Mouse (Mus musculus): ENCODE measurements at regions not wholly inside any gene's neighbourhood (a gene's known extent, or its start where the extent isn't known, plus 50 kb on each side); places are given as distances from the start of the nearest gene placed in this dataset.
"Not testable (repeated sequence)": the region's sequence is repeated elsewhere in the genome, so short reads cannot be mapped to it uniquely, and the experiment has no call there.

DNA sequence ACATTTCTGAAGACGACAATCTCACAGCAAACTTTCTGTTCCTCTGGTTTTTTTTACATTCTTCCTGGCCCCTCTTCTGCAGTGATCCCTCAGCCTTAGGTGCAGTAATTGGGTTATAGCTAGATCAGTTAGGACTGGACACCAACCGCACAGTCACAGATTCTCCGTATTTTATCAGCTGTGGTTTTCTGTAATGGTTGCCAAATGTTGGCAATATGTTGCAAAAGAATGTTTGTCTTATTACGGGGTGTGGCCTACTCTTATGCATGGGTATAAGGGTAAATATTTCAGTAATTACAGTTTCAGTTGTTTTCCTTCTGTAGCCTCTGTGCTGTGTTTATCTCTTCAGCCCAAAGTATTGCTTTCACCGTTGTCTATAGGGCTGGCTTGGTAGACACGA is 133.2 kb upstream of the Tsc22d2 start:
- Histone ChIP-seq H3K27me3 (ENCODE audit: control insufficient read depth, insufficient read depth, low read length) (no peaks in the 10 kb centered on the region), H3K4me2 (replicated peaks; ENCODE audit: low read depth, low read length) (no peak overlapping the region), H3K9ac (ENCODE audit: low read depth, low read length) (no peak overlapping the region), H3K36me3 (ENCODE audit: control insufficient read depth, insufficient read depth, low read length) (no peaks in the 10 kb centered on the region), H3K9me3 (ENCODE audit: control insufficient read depth, low read length) (no peaks in the 10 kb centered on the region), H3K27ac (ENCODE audit: low read depth, low read length) (no peak overlapping the region), H3K4me1 (ENCODE audit: control insufficient read depth, insufficient read depth, low read length) (no peaks in the 10 kb centered on the region), H3K4me3 (ENCODE audit: low read length) (no peak overlapping the region)
- no peak for ATAC-seq (ENCODE audit: low FRiP score, low TSS enrichment)
- 85% methylated on average over 6 of the region's 6 CpGs for WGBS

DNA sequence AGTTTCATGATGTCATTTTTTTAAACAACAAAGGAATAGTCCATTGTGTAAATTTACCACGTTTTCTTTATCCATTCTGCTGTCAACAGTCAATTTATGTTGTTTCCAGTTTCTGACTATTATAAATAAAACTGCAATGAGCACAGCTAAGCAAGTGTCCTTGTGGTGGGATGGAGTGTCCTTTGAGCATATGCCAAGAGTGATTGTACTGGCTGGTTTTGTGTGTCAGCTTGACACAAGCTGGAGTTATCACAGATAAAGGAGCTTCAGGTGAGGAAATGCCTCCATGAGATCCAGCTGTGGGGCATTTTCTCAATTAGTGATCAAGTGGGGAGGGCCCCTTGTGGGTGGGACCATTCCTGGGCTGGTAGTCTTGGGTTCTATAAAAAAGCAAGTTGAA is 130.1 kb upstream of the Tsc22d2 start:
- not testable (repeated sequence) for H3K4me2 ChIP-seq (replicated peaks; ENCODE audit: low read depth, low read length); ATAC-seq (ENCODE audit: low FRiP score, low TSS enrichment); H3K27ac ChIP-seq (ENCODE audit: low read depth, low read length); H3K36me3 ChIP-seq (ENCODE audit: control insufficient read depth, insufficient read depth, low read length); H3K4me3 ChIP-seq (ENCODE audit: low read length); H3K9me3 ChIP-seq (ENCODE audit: control insufficient read depth, low read length); H3K9ac ChIP-seq (ENCODE audit: low read depth, low read length); H3K4me1 ChIP-seq (ENCODE audit: control insufficient read depth, insufficient read depth, low read length); H3K27me3 ChIP-seq (ENCODE audit: control insufficient read depth, insufficient read depth, low read length)
- 39% methylated on average over 1 of the region's 1 CpGs for WGBS

- no peak for ATAC-seq (ENCODE audit: low FRiP score, low TSS enrichment)
- Histone ChIP-seq H3K27ac (ENCODE audit: low read depth, low read length) (no peak overlapping the region), H3K36me3 (ENCODE audit: control insufficient read depth, insufficient read depth, low read length) (no peaks in the 10 kb centered on the region), H3K27me3 (ENCODE audit: control insufficient read depth, insufficient read depth, low read length) (no peaks in the 10 kb centered on the region), H3K4me2 (replicated peaks; ENCODE audit: low read depth, low read length) (no peak overlapping the region), H3K4me1 (ENCODE audit: control insufficient read depth, insufficient read depth, low read length) (no peaks in the 10 kb centered on the region), H3K4me3 (ENCODE audit: low read length) (no peak overlapping the region), H3K9me3 (ENCODE audit: control insufficient read depth, low read length) (no peaks in the 10 kb centered on the region), H3K9ac (ENCODE audit: low read depth, low read length) (no peak overlapping the region)
- WGBS = 82% methylated on average over 5 of the region's 5 CpGs
Observed at GRCm38 (mm10) chr3:58295810-58296209, 118.7 kb upstream of the Tsc22d2 start.

DNA sequence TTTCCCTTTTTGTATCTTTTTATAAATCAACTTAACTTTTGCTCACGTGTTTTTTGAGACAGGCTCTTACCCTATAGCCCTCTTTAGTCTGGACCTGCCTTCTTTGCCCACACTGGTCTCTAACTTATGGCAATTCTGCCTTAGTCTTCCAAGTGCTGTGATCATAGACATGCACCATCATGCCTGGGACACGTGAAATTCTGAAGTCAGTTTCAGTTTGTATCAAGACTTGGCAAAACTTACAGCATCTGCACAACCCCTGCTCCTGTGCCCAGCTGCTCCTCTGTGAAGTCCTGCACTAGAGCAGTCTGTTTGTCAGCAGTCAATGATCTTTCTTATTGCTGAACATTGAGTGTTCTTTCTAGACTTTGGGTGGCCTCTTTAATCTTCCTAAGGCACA is 114.3 kb upstream of the Tsc22d2 start:
- 75% methylated on average over 2 of the region's 2 CpGs for WGBS
- no peak for ATAC-seq (ENCODE audit: low FRiP score, low TSS enrichment)
- H3K9me3 ChIP-seq (ENCODE audit: control insufficient read depth, low read length) = no peaks in the 10 kb centered on the region

DNA sequence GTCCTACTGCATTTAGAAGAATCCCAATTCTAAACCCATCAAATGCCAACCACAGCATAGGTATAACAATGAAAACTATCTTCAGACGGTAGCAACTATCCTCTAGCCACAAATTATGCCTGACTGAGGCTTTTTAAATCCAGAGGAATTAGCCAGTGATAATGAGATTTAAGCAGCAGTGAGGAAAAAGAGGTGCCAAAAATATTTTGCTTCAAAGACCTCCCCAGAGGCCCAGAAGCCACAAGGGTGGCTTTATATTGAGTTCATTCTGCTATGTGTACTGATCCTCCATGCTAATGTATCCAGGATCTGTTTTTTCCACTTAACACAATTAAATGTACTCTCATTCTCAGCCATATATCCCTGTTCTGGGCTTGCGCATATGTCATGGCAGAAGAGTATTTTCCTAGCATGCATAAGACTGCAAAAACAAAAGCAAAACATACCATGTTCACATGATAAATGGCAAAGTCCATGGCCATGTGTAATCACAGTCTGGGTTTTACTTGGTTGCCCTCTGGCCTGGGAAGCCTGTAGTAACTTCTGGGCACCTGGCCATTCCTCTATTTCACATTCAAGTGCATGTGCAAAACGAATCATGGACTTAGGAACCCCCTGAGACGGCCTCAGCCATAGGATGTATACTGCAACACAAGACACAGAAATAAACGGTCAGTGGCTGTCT is 113.6 kb upstream of the Tsc22d2 start:
- Histone ChIP-seq H3K27me3 (ENCODE audit: control insufficient read depth, insufficient read depth, low read length) (no peaks in the 10 kb centered on the region), H3K4me2 (replicated peaks; ENCODE audit: low read depth, low read length) (no peak overlapping the region), H3K4me1 (ENCODE audit: control insufficient read depth, insufficient read depth, low read length) (no peaks in the 10 kb centered on the region), H3K36me3 (ENCODE audit: control insufficient read depth, insufficient read depth, low read length) (no peaks in the 10 kb centered on the region), H3K4me3 (ENCODE audit: low read length) (no peak overlapping the region), H3K9ac (ENCODE audit: low read depth, low read length) (no peak overlapping the region), H3K9me3 (ENCODE audit: control insufficient read depth, low read length) (no peaks in the 10 kb centered on the region), H3K27ac (ENCODE audit: low read depth, low read length) (no peak overlapping the region)
- WGBS = 75% methylated on average over 5 of the region's 5 CpGs
- no peak for ATAC-seq (ENCODE audit: low FRiP score, low TSS enrichment)

More for the DNA sequence above, 114.3 kb upstream of the Tsc22d2 start:
- Histone ChIP-seq H3K27ac (ENCODE audit: low read depth, low read length) (no peak overlapping the region), H3K9ac (ENCODE audit: low read depth, low read length) (no peak overlapping the region), H3K27me3 (ENCODE audit: control insufficient read depth, insufficient read depth, low read length) (no peaks in the 10 kb centered on the region), H3K4me3 (ENCODE audit: low read length) (no peak overlapping the region), H3K4me1 (ENCODE audit: control insufficient read depth, insufficient read depth, low read length) (no peaks in the 10 kb centered on the region), H3K4me2 (replicated peaks; ENCODE audit: low read depth, low read length) (no peak overlapping the region), H3K36me3 (ENCODE audit: control insufficient read depth, insufficient read depth, low read length) (no peaks in the 10 kb centered on the region)

GRCm38 (mm10) chr3:58302322-58302721 is 112.2 kb upstream of the Tsc22d2 start:
- 88% methylated on average over 1 of the region's 1 CpGs for WGBS
- H3K27me3 ChIP-seq (ENCODE audit: control insufficient read depth, insufficient read depth, low read length) = no peaks in the 10 kb centered on the region
- H3K36me3 ChIP-seq (ENCODE audit: control insufficient read depth, insufficient read depth, low read length) = no peaks in the 10 kb centered on the region
- H3K27ac ChIP-seq (ENCODE audit: low read depth, low read length) = no peak overlapping the region
- no peak overlapping the region for H3K9ac ChIP-seq (ENCODE audit: low read depth, low read length)
- H3K4me1 ChIP-seq (ENCODE audit: control insufficient read depth, insufficient read depth, low read length) = no peaks in the 10 kb centered on the region
- H3K4me2 ChIP-seq (replicated peaks; ENCODE audit: low read depth, low read length) = no peak overlapping the region
- no peak for ATAC-seq (ENCODE audit: low FRiP score, low TSS enrichment)
- no peaks in the 10 kb centered on the region for H3K9me3 ChIP-seq (ENCODE audit: control insufficient read depth, low read length)
- H3K4me3 ChIP-seq (ENCODE audit: low read length) = no peak overlapping the region

GRCm38 (mm10) chr3:58303746-58304145 is 110.8 kb upstream of the Tsc22d2 start:
- Histone ChIP-seq H3K9me3 (ENCODE audit: control insufficient read depth, low read length) (no peaks in the 10 kb centered on the region), H3K9ac (ENCODE audit: low read depth, low read length) (no peak overlapping the region), H3K4me1 (ENCODE audit: control insufficient read depth, insufficient read depth, low read length) (no peaks in the 10 kb centered on the region), H3K27me3 (ENCODE audit: control insufficient read depth, insufficient read depth, low read length) (no peaks in the 10 kb centered on the region), H3K27ac (ENCODE audit: low read depth, low read length) (no peak overlapping the region), H3K36me3 (ENCODE audit: control insufficient read depth, insufficient read depth, low read length) (no peaks in the 10 kb centered on the region), H3K4me3 (ENCODE audit: low read length) (no peak overlapping the region), H3K4me2 (replicated peaks; ENCODE audit: low read depth, low read length) (no peak overlapping the region)
- 40% methylated on average over 3 of the region's 3 CpGs for WGBS
- no peak for ATAC-seq (ENCODE audit: low FRiP score, low TSS enrichment)

DNA sequence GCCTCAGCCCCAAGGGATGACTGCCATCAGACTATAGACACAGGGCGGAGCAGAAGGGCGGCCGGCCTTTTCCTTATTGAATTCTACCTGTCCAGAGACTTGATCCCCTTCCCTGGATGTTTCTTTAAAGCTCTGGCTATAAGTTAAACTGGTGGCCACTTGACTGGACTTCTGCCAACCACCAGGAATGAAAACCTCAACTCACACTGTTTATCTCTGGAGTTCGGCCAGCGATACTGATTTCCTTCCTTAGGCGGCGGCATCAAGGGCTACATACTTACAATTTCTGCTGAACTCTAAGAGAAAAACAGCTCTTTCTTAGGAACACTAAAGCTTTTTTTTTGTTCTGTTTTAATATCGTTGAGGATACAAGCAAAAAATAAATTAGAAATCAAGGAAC is 104.9 kb upstream of the Tsc22d2 start:
- Histone ChIP-seq H3K4me1 (ENCODE audit: control insufficient read depth, insufficient read depth, low read length) (no peaks in the 10 kb centered on the region), H3K36me3 (ENCODE audit: control insufficient read depth, insufficient read depth, low read length) (no peaks in the 10 kb centered on the region), H3K27ac (ENCODE audit: low read depth, low read length) (no peak overlapping the region), H3K27me3 (ENCODE audit: control insufficient read depth, insufficient read depth, low read length) (no peaks in the 10 kb centered on the region), H3K4me2 (replicated peaks; ENCODE audit: low read depth, low read length) (no peak overlapping the region), H3K4me3 (ENCODE audit: low read length) (no peak overlapping the region), H3K9me3 (ENCODE audit: control insufficient read depth, low read length) (no peaks in the 10 kb centered on the region), H3K9ac (ENCODE audit: low read depth, low read length) (no peak overlapping the region)
- no peak for ATAC-seq (ENCODE audit: low FRiP score, low TSS enrichment)
- 73% methylated on average over 8 of the region's 8 CpGs for WGBS

DNA sequence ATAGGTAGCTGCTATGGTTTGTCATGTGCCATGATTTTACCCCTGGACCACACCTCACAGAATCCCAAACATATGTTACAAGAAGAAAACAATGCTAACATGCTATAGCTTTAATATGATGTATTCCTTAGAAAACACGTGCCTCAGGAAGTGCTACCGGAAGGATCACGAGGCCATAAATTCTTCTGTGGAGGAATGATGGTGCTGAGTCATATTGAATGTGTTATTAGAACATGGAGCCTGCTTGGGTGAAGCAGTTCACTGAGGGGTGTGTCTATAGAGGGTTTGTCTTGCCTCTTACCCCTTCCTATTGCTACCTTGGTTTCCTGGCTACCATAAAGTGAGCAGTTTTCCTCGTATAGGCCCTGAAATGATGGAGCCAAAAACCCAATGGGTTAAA is 104.1 kb upstream of the Tsc22d2 start:
- Histone ChIP-seq H3K9ac (ENCODE audit: low read depth, low read length) (no peak overlapping the region), H3K27ac (ENCODE audit: low read depth, low read length) (no peak overlapping the region), H3K9me3 (ENCODE audit: control insufficient read depth, low read length) (no peaks in the 10 kb centered on the region), H3K36me3 (ENCODE audit: control insufficient read depth, insufficient read depth, low read length) (no peaks in the 10 kb centered on the region), H3K4me1 (ENCODE audit: control insufficient read depth, insufficient read depth, low read length) (no peaks in the 10 kb centered on the region), H3K27me3 (ENCODE audit: control insufficient read depth, insufficient read depth, low read length) (no peaks in the 10 kb centered on the region), H3K4me2 (replicated peaks; ENCODE audit: low read depth, low read length) (no peak overlapping the region), H3K4me3 (ENCODE audit: low read length) (no peak overlapping the region)
- no peak for ATAC-seq (ENCODE audit: low FRiP score, low TSS enrichment)
- 76% methylated on average over 4 of the region's 4 CpGs for WGBS
